Mouse (Mus musculus) MEL (cell line): ENCODE measurements around the gene Sun2.

Experiments
- CTCF ChIP-seq, 3 experiments: IDR thresholded peaks in 2 of 3; conservative IDR thresholded peaks in 1 of 3; 2 replicates each; pipeline ENCODE4 v1.5.1; 2011 to 2012; ENCODE audit warnings: low read length in 3 of 3, low read depth in 2 of 3, mild to moderate bottlenecking in 2 of 3, improper control_type of control experiment in 1 of 3, inconsistent platforms in 1 of 3, mixed read lengths in 1 of 3, moderate library complexity in 1 of 3; ENCODE audit not compliant: control insufficient read depth in 1 of 3, insufficient read depth in 1 of 3, poor library complexity in 1 of 3, severe bottlenecking in 1 of 3
- HCFC1 ChIP-seq: IDR thresholded peaks from 2 replicates; pipeline ENCODE4 v1.6.1; 2012; ENCODE audit warnings: low read depth, mild to moderate bottlenecking, inconsistent platforms, low read length, improper control_type of control experiment, moderate library complexity
- MAFK ChIP-seq: IDR thresholded peaks from 2 replicates; pipeline ENCODE4 v1.6.1; 2011; ENCODE audit warnings: low read depth, mild to moderate bottlenecking, low read length, improper control_type of control experiment, borderline replicate concordance

DNA sequence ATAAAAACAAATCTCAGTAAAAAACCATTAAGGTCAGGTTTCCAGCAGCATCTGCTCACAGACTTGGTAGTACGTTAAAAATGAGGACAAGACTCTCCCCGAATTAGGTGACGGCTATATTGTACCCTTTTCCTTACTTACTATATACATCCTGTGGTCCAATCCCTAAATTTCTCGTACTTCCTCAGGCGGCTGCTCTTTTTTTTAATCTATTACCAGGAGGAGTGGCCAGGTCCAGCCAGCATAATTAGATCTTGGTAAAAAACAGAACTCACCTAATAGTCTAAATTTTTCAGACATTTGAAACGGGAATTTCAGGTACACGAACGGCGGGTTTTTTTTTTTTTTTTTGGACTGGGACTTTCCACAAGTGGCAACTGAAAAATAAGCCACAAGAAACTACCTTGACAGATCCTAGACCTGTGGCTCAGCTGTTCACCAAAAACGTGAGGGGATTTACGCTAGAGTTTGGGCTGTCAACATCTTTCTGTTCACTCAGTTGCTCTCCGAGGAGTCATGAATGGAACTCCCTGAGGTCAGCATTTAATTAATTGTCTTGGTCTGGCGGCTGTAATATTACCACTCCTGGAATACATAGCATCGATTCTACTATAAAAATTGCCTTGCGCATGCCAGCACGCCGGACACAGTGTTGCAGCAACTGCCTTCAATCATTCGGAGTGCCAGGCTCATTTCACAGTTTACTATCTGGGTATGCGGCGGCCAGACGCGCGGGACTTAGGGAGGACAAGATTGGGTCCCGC lies 52.5 kb downstream of the Sun2 start:
- TF ChIP-seq MAFK (no peak), HCFC1 (no peak), CTCF (IDR thresholded peaks at IDR 0.05 in 2 of 3, conservative IDR thresholded peaks at IDR 0.05 in 1 of 3; ENCODE audit: control insufficient read depth in 1 of 3, insufficient read depth in 1 of 3, low read depth in 2 of 3, low read length in 3 of 3, poor library complexity in 1 of 3, severe bottlenecking in 1 of 3) (no peak)
